In the genomic region with DNA sequence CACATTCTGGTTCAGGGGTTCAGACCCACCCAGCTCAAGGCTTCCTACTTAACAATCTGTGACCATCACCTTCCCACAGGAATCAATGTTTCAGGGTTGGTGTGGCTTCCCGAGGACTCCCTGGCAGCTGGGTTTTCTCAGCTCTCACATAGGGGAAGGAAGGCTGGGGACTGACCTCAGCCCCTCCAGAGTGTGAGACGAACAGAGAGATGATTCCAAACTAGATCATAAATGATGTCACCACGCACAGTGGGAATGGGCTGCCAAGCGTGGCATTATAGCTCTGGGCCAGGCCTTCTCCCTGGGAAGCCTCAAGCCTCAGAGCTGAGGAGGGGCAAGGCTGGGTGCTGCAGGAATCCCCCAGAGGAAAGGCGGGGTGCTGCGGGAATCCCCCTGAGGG, we compare ENCODE assay signal across 23 mouse cellular contexts.
DNase-seq lines count a peak whose midpoint lies in the region; ATAC-seq and TF ChIP-seq lines count a peak whose summit lies in the region.
"Had no signal": no experiment of that assay in that cellular context is flagged by ENCODE, and none has a peak within 500 bp of the region (broad histone marks: within the 10 kb centered on the region; RNA-seq: fewer than 3 reads in every experiment).

No protein-coding gene starts in this region.

- TF ChIP-seq CTCF in kidney, postnatal 0 days (IDR thresholded peaks at IDR 0.05; ENCODE audit: low read depth): no peak

- H3K9ac ChIP-seq in kidney, postnatal 0 days (ENCODE audit: low read depth, low read length): no peak overlapping the region
- no peak overlapping the region for H3K9ac ChIP-seq in kidney, embryonic 15.5 days
- no peak overlapping the region for H3K9ac ChIP-seq in limb, embryonic 11.5 days (ENCODE audit: low read length)
- H3K9ac ChIP-seq: embryonic facial prominence, embryonic 15.5 days; liver, embryonic 15.5 days; midbrain, embryonic 12.5 days; neural tube, embryonic 15.5 days had no signal

- no peak overlapping the region for H3K4me3 ChIP-seq in kidney, postnatal 0 days (replicated peaks; ENCODE audit: low read depth, low read length)
- no peak overlapping the region for H3K4me3 ChIP-seq in kidney, embryonic 15.5 days (replicated peaks)
- H3K4me3 ChIP-seq in limb, embryonic 11.5 days (ENCODE audit: low read depth, low read length): no peak overlapping the region
- H3K4me3 ChIP-seq: embryonic facial prominence, embryonic 15.5 days; heart, embryonic 10.5 days; liver, embryonic 15.5 days; midbrain, embryonic 12.5 days; neural tube, embryonic 15.5 days had no signal

- H3K4me1 ChIP-seq in kidney, postnatal 0 days (replicated peaks; ENCODE audit: insufficient read depth, low read length): 0 out of 2 replicates have a peak, but pooled peaks cover 11% of the 10 kb centered on the region
- H3K4me1 ChIP-seq in kidney, embryonic 15.5 days: peaks cover 35% of the 10 kb centered on the region
- H3K4me1 ChIP-seq in limb, embryonic 11.5 days (ENCODE audit: control insufficient read depth, insufficient read depth, low read length): peaks cover 18% of the 10 kb centered on the region
- H3K4me1 ChIP-seq: liver, embryonic 15.5 days had no signal

- H3K27ac ChIP-seq in kidney, postnatal 0 days: no peak overlapping the region
- no peak overlapping the region for H3K27ac ChIP-seq in kidney, embryonic 15.5 days
- H3K27ac ChIP-seq in limb, embryonic 11.5 days (replicated peaks; ENCODE audit: low read depth, low read length): peak overlapping the region; percentile 30; the same call in 1 of the 2 replicates
- H3K27ac ChIP-seq: embryonic facial prominence, embryonic 15.5 days; heart, embryonic 10.5 days; hindbrain, postnatal 0 days; liver, embryonic 15.5 days; midbrain, embryonic 12.5 days; neural tube, embryonic 15.5 days had no signal

- peak; percentile 39 for DNase-seq in kidney, postnatal 0 days (ENCODE audit: low spot score)
- DNase-seq in cerebellum, adult 9-11 months: peak; percentile 50
- no peak for DNase-seq in limb, embryonic 11.5 days (ENCODE audit: low spot score)
- peak; percentile 5 for DNase-seq in lung, postnatal 36 days
- no peak for DNase-seq in adrenal gland, adult (ENCODE audit: inconsistent age in 2 of 2, low spot score in 1 of 2)
- DNase-seq: adrenal gland, postnatal 36 days; gastrocnemius, postnatal 10 days; kidney, adult 9 months; kidney, postnatal 36 days; liver; right cerebral cortex, adult 18-20 months; thymus, adult 18-20 months; thymus, postnatal 4 days had no signal

- H3K4me2 ChIP-seq in kidney, postnatal 0 days (ENCODE audit: low read length): no peak overlapping the region
- no peak overlapping the region for H3K4me2 ChIP-seq in kidney, embryonic 15.5 days
- H3K4me2 ChIP-seq in limb, embryonic 11.5 days (ENCODE audit: low read depth, severe bottlenecking): no peak overlapping the region
- H3K4me2 ChIP-seq: embryonic facial prominence, embryonic 15.5 days; liver, embryonic 15.5 days; midbrain, embryonic 12.5 days; neural tube, embryonic 15.5 days had no signal

- WGBS in kidney, postnatal 0 days: 33% methylated on average over 6 of the region's 6 CpGs
- 55% methylated on average over 6 of the region's 6 CpGs for WGBS in kidney, embryonic 15.5 days
- WGBS in limb, embryonic 11.5 days: 74% methylated on average over 6 of the region's 6 CpGs

- H3K9me3 ChIP-seq in kidney, postnatal 0 days (replicated peaks; ENCODE audit: low read length): peaks cover 8% of the 10 kb centered on the region
- H3K9me3 ChIP-seq in kidney, embryonic 15.5 days (replicated peaks): peaks cover 15% of the 10 kb centered on the region
- H3K9me3 ChIP-seq in limb, embryonic 11.5 days (ENCODE audit: control insufficient read depth, low read length): peaks cover 9% of the 10 kb centered on the region; the same call in 1 of the 2 replicates
- H3K9me3 ChIP-seq: liver, embryonic 15.5 days had no signal

- no peak for ATAC-seq in kidney, postnatal 0 days (replicated peaks; ENCODE audit: low FRiP score, low read depth)
- no peak for ATAC-seq in kidney, embryonic 15.5 days (replicated peaks; ENCODE audit: low FRiP score)
- ATAC-seq in limb, embryonic 11.5 days (ENCODE audit: insufficient number of reproducible peaks, low FRiP score, low TSS enrichment, low read depth): no peak
- no peak for ATAC-seq in CD4-positive, CD25-positive, alpha-beta regulatory T cell, adult 4 months
- ATAC-seq: forebrain, embryonic 14.5 days; hindbrain, postnatal 0 days; intestine, embryonic 16.5 days had no signal

- H3K36me3 ChIP-seq in kidney, postnatal 0 days (ENCODE audit: insufficient read depth, low read length): no peaks in the 10 kb centered on the region
- no peaks in the 10 kb centered on the region for H3K36me3 ChIP-seq in kidney, embryonic 15.5 days
- H3K36me3 ChIP-seq in limb, embryonic 11.5 days (ENCODE audit: control insufficient read depth, insufficient read depth, low read length): no peaks in the 10 kb centered on the region
- H3K36me3 ChIP-seq: embryonic facial prominence, embryonic 15.5 days; heart, embryonic 10.5 days; liver, embryonic 15.5 days; neural tube, embryonic 15.5 days had no signal

- H3K27me3 ChIP-seq in kidney, postnatal 0 days (ENCODE audit: insufficient read depth, low read length): no peaks in the 10 kb centered on the region
- peaks cover 7% of the 10 kb centered on the region for H3K27me3 ChIP-seq in kidney, embryonic 15.5 days
- no peaks in the 10 kb centered on the region for H3K27me3 ChIP-seq in limb, embryonic 11.5 days (ENCODE audit: control insufficient read depth, insufficient read depth, low read length)
- H3K27me3 ChIP-seq: embryonic facial prominence, embryonic 15.5 days; liver, embryonic 15.5 days; midbrain, embryonic 12.5 days; neural tube, embryonic 15.5 days had no signal

Comparison
In these comparisons a context has a peak if more than half of its experiments do, and no peak if none do; other contexts are left out.
1. DNase-seq: peak in kidney, postnatal 0 days (single experiment), cerebellum, adult 9-11 months (single experiment) and lung, postnatal 36 days (single experiment); none in limb, embryonic 11.5 days (single experiment) and adrenal gland, adult (0 of 2).